Mouse (Mus musculus) T-helper 2 cell (primary cell): ENCODE measurements around the gene Clcn1.

Experiments used
- in situ Hi-C: fragments of 300-600 bp; cut with MboI, MseI; formaldehyde crosslinking; loops from one replicate; pipeline ENCODE4 v1.15.1; 2025; ENCODE audit warnings: high pct_unique_total_duplicates

Gene Clcn1

GRCm38 (mm10) chr6:42364066-42364465, 77.6 kb downstream of the Clcn1 start:
- in situ Hi-C loops: no loop called here

DNA sequence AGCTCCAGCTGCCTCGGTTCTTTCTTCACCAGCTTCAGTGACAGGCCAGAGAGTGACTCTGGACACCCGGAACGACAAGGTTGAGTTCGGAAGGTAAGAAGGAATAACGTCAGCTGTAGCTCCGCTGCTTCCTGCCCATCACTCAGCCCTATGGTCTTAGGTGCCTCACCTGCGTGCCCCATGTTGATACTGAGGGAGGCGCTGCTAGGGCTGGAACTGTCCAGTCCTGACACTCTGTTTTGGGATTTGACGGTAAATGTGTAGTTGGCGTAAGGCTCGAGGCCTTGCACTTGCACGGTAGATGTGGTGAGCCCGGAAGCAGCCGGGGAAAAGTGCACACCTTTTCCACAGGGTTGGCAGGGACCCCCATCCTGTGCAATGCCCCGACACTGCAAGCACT, 78.1 kb downstream of the Clcn1 start:
- in situ Hi-C loops: no loop called here

DNA sequence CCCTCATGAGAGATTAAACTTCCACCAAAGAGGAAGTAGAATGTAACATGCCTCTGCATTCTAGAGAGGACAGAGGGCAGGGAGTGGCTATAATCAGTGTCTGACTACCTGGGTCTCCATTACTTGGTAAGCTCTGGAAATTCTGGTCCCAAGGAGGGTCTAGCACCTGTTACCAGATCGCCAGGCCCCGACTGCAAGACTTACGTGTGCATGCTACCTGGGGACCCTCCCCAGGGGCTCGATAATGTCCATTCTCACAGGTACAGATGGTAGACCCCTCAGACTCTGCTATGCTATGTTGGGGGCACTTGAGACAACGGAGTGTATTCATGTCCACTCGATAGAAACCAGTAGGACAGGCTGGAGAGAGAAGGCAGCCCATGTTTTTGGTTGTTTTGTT, 78.7 kb downstream of the Clcn1 start:
- in situ Hi-C loops: no loop called here
